Mouse (Mus musculus): Measurements from ENCODE around the gene Zmynd8.

Zmynd8 gene

DNA sequence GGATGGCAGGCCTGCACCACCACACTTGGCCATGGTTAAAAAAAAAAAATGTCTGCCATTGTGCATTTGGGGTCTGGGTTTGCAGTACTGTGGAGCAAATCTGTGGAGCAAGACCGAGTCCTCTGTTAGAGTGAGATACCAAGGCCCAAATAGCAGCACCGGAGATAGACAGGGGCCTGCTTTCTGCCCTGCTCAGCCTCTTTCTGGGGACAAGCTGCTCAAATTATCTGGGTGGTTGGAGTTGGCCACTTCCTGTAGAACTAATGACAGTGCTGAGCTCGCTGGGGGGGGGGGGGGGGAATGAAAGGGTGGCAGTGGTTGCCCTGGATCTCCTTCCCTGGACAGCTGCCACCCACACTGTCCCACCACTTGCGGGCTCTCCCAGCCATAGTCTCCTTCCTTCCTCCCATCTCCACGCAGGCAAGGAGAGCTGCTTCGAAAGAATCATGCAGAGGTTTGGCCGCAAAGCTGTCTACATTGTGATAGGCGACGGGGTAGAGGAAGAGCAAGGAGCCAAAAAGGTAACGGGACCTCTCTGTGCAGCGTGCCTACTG lies 129.9 kb downstream of the Zmynd8 start:
- intact Hi-C loops (cut with DNase I) = no loop called here

DNA sequence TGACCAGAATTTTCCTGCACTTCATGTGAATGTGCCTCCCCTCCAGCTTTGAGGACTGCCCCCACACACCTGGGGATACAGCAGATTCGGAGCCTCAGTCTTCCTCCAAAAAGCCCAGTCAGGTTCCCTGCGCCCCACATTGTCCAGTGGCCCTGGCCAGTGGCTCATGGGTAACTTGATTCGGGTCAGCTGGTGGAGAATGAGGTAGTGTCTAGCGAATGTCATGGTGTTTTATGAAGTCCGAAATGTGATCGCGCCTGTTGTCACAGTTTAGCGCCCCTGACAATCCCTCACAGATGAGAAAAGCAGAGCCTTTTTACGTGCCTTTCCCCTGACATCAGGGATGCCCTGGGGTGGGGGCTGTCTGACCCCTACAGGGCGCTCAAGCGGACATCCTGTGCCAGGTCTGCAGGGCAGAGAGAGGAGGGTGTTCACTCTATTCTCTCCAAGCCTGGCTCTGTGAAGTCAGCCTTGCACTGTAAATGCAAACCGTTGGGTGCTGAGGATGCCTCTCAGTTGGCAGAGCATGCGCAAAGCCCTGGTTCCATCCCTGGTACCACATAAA lies 139.3 kb downstream of the Zmynd8 start:
- intact Hi-C loops (cut with DNase I) = no loop called here

DNA sequence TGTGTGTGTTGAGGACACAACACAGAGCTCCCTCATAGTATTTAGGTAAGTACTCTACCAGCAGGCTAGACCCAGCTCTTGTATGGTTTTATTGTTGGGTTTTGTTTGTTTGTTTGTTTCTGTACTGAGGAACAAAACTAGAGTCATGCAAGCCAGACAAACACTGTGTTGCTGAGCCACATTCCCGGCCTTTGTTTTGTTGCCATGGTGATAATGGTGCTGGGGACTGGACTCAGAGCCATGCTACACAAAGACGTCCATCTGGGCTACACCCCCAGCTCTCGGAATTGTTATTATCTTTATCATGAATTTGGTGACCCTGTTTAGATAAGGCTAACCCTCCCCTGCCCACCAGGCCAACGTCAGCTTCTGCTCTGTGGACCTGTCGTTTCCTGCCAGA lies 140.3 kb downstream of the Zmynd8 start:
- intact Hi-C loops (cut with DNase I) = no loop called here

DNA sequence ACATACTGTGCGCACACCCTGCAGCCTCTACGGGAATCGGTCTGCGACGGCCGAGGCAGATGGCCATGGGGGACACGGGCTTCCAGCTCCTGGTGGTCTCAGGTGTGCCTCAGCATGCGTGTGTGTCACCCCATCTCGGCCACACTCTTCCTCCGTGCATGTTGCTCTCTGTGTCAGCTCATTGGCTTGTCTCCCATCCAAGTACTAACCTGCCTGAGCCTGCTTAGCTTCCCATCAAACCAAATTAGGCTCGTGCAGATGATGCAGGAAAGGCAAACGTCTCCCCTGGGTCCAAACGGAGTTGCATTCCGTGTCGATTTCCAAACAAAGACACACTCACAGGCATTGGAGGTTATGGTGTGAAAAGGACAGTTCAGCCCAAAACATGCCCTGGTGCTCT lies 141.0 kb downstream of the Zmynd8 start:
- intact Hi-C loops (cut with DNase I) = no loop called here

DNA sequence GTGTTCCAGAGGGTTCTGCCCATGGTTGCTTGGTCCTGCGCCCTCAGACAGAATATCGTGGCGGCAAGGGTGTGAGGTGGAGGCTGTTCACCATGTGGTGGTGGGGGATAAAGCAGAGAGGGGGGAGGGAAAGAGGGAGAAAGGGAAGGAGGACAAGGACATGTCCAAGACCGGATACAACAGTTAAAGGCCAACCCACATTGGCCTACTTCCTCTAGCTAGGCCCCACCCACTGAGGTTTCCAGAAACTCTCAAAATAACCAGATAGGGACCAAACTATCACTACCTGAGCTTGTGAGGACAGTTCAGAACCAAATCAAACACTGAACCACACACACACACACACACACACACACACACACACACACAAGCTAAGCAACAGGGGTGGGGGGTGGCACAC lies 146.1 kb downstream of the Zmynd8 start:
- intact Hi-C loops (cut with DNase I) = loop anchor here (2.0 kb wide), 1 partner anchor 224 kb away; no protein-coding TSS in a partner anchor

DNA sequence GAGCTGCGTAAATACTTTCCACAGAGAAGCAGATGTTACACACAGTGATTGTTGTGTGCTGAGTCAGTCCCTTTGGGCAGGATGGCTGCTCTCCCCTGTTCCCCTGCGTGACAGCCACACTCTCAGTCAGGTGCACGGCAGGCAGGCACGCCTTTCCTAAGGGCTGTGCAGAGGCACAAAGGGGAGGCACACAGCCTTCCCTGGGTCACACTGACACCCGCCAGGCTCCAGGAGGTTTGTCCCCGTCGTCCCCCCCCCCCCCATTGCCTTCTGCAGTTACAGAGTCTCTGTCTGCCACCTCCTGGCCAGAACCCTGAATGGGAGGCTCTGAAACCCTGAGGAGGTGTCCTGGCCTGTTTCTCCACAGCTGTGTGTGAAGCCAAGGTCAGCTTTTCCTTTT lies 147.7 kb downstream of the Zmynd8 start:
- intact Hi-C loops (cut with DNase I) = no loop called here

DNA sequence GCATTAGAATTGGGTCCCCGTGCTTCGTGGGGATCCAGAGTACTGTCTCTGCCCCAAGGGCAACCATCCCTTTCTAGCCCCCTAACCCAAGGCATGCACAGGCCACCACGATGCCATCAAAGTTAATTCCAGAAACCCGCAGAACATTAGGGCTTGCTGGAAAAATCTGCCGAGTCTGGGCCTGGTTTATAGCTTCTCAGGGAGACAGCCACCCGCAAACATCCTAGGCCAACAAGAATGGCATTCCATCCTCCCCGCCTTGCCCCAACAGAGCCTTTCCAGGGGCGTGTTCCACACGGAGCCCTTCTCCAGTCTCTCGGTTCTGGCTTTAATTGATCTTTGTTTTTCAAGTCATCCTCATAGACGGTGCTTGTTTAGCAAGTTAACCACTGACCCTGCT lies 150.4 kb downstream of the Zmynd8 start:
- intact Hi-C loops (cut with DNase I) = no loop called here

DNA sequence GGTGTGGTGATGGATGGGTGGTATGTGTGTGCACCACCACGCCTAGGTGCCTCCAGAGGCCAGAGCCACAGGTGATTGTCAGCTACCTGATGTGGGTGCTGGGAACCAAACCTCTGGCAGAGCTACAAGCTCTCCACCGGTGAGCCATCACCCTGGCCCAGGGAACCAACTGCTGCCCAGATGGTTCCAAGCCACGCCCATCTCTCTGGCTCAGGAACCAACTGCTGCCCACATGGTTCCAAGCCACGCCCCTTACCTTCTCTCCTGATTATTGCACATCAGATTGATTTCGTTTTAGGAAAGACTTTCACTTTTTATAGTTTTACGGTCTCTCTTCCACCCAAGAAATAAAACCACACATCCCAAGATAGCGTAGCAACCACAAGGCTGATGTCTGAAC lies 150.8 kb downstream of the Zmynd8 start:
- intact Hi-C loops (cut with DNase I) = no loop called here

DNA sequence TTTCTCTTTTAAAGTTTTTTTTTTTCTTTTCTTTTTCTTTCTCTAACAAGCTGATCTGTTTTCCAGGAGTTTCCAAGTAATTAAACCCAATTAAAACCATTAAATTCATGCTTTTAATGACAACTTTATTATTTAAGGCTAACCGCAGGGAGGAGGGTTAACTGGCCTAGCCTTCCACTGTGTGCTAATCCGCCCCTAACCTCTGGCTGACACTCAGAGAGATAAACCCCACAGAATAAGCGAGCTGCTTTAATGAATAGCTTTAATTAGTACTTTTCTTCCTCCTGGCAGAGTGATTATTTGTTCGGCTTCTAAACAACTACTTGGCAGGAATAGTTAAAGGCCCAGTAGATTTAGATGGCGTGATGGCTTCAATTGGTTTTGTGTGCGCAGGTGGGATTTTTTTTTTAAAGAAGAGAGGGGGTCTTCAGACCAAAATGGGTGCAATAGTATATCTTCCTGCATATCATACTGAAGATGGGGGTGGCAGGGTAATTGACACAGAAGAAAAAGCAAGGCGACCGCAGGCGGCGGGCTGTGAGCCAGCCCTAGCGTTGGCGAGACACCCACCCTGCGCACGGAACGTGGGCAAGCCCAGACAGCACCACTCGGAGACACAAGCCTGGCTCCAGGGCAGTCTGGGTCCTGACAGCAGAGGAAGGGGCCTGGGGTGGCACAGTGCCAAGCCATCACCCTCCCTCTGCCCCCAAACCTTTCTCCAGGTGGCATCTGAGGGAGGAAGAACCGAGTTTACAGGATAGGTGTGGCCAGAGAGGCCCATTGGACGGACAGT lies 153.3 kb downstream of the Zmynd8 start:
- intact Hi-C loops (cut with DNase I) = no loop called here

DNA sequence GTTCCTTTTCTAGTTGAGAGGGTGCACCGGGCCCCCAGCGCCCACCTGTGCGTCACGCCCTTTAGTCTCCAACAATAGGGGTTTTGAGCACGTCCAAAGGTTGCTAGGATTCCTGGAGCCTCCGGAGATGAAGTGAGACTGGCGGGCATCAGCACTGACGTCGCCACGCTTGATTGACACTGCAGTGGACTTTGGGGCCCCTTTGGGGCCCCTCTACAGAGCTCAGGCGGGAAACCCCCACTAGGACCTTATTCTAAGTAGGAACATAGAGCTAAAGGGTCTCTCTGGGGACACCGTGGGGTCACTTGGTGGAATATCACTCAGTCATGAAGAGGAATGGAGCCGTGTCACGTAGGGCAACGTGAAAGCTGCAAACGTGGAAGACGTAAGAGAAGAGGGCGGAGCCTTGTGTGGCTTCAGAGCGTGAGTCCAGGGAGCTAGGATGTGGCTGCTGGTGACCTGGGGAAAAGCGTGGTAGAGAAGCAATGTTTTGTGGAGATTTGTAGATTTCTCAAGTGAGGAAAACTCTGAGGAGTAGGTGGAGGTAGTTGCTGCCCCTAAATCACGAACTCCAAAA lies 156.5 kb downstream of the Zmynd8 start:
- intact Hi-C loops (cut with DNase I) = no loop called here

DNA sequence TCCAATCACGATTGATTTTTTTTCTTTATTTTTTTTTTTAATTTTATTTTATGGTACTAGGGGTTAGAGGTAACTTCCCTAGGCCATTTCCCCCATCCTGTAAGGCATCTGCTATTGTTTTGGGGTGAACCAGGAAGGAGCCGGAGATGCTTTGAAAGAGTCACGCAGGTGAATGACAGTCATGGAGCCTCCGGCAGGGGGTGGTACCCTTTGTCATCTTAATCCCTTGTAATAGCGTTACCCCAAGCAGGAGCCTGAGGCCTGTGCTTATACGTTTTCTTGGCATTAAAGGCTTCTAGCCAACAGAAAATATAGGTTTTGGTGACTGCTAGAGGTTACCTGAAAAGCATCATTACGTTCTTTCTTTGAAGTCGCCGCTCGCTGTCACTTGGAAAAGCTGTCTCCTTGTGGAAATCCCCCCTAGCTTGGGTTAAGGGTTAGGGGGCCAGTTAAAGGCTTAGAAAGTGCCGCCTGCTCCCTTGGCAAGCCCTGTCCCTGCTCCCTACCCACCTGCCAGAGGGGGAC lies 157.2 kb downstream of the Zmynd8 start:
- intact Hi-C loops (cut with DNase I) = no loop called here

DNA sequence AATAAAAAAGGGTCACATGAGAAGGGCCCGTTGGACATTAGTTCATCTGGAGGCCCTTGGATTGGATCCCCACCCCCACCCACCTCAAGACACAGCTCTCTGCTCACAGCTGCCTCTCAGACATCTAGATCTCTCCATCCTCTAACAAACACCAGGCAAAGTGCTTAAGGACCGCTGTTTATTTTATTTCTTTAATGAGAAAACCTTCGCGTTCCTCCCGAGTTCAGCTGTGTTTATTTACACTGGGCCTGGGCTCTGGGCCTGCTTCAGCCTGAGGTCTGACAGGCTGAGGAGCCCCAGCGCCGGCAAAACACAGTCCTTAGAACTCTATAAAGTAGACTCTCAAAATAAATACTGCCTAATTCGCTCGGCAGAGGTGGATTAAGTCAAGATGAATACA lies 157.8 kb downstream of the Zmynd8 start:
- intact Hi-C loops (cut with DNase I) = no loop called here

DNA sequence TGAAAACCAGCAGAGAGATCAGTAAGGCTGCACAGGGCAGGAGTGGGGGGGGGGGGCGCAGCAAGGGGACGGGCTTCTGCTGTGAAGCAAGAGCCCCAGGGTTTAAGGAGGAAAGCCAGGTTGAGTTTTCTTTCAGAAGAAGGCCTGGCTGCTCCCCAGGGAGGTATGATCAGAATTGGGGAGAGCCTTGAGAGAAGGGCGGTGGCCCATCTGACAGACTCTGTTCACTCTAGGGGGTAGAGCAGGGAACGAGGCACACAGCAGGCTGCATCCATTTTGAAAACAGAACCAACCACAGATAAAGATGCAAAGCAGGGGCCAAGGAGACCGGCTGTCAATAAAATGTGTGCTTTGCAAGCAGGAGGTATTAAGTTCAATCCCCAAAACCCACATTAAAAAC lies 158.4 kb downstream of the Zmynd8 start:
- intact Hi-C loops (cut with DNase I) = no loop called here

DNA sequence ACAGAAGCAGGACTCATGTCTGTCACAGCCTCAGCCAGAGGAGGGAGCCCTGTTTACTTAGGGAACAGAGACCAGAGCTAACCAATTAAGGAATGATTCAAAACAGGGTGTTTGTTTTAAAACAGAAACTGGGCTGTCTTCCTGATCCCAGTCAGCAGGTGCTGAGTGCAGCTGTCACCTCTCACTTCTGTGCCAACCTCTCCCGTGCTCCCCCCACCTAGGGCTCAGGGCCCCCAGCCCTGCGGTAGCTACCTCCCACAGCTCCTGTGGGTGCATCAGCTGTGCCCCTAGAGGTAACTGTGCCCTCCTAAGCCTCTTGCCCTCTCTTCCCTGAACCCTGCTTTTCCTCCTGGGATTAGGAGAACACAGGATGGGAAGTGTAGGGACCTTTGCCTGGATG lies 162.5 kb downstream of the Zmynd8 start:
- intact Hi-C loops (cut with DNase I) = no loop called here

Small RNA genes lying within 50 kb of the gene (microRNA-seq; reads per million reads assigned to microRNA genes)
- 0 reads per million in 2 experiments for gene Gm22692

Measured in adrenal gland (tissue).